Mouse (Mus musculus): ENCODE results near the gene Aldh3b1.

Gene Aldh3b1

DNA sequence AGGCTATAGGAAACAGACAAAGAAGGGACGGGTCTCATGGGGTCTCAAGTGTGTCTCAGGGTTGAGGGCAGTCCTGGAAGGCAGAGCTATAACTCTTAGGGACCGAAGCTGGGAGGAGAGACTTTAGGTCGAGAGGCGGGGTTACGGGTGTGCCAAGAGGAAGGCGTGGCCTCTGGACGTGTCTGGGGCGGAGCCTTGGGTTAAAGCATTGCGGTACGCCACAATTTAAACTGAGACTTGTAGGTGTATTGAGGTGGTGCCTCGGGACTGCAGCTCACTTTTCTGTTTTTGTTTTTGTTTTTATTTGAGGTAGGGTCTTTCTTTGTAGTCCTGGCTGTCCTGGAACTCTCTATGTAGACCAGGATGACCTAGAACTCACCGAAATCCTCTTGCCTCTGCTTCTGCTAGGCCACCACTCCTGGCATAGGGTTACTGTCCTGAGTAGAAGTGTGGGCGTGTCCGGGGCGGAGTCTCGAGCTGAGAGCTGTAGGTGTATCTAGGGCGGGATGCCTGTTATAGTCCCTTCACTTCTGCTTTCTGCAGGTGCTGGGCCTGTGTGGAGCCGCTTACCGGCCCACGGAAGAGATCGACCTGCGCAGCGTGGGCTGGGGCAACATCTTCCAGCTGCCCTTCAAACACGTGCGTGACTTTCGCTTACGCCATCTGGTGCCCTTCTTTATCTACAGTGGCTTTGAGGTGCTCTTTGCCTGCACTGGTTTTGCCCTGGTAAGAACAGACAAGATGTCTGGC is 13.6 kb upstream of the Aldh3b1 start:
- no peak for DNase-seq (ENCODE audit: low spot score in 2 of 2)

DNA sequence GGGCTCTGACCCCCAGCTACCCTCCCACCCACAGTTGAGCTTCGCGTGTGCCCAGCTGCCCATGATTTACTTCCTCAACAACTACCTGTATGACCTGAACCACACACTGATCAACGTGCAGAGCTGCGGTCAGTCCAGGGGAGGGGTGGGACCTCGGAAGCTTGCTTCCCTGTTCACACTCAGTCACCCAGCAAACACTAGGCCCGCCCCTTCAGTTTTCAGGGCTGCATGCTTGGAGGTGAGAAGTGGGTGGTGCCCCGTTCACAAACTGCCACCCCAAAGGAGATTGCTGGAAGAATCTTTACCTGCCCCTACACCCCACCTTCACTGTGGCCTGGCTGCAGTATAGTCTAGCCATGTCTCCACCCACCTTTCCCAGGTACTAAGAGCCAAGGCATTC is 12.7 kb upstream of the Aldh3b1 start:
- no peak for DNase-seq (ENCODE audit: low spot score in 2 of 2)

DNA sequence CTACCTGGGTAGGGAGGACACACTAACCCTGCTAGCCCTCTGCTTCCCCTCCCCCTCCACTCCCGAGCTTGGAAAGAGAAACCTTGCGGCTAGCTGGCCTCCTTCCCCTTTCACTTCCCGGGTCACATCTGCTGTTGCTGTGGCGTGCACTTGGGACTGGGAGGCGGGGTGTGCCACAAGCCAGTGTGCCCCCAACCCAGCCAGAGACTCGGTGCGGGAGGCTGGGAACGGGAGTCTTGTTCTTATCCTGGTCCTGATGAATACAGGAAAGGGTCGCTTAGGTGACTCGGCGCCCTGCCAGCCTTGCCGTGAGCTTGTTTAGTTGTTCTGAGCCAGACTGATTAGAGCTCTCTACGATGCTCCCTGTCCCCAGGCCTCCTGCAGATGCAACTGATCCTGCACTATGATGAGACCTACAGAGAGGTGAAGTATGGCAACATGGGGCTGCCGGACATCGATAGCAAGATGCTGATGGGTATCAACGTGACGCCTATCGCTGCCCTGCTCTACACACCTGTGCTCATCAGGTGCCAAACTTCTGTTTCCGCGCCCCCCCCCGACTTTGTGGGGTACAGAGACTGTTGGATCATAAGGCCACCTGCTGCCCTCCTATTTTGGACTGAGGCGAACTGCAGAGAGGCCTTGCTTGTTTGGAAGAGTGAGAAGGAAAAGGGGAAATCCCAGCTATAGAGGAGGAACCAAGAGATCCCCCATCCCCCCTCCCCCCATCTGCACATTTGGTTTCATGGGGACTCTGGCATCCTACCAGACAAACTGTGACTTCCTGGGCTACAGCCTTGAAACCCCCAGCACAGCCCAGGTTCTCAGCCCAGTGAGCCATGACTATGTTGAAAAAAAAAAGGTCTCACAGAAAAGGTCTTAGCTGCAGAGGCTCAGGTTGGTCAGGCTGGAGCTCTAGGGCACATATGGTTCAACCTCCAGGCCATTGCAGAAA is 6.6 kb upstream of the Aldh3b1 start:
- peak; percentile 77 to 84 for DNase-seq (ENCODE audit: low spot score in 2 of 2)

DNA sequence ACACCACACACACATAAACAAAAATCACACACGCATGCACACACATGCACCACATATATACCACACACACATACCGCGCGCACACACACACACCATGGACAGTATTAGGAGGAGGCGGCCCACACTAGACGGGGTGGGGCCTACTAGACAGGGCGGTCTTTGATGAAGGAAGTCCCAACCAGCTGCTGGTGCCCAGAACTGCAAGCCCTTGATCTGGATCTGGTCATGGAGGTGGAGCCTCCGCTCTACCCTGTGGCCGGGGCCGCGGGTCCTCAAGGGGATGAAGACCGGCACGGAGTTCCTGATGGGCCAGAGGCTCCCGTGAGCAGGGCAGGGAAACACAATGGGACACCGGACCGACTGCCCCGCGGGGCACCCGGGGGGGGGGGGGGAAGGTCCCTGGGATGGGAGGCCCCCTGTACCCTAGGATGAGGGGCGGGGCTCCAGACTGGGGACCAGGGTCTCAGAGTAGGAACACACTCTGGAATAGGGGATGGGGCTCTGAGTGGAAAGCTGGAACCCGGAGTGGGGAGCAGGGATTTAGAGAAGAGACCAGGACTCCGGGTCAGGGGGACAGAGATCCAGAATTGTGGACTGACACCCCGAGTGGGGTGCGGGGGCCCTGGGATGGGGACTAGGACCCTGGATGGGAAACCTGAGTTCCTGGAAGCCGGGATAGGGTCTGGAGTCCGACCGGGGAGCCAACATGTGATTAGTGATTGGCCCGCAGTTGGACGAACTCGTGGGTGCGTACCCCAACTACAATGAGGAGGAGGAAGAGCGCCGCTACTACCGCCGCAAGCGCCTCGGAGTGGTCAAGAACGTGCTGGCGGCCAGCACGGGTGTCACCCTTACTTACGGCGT is 5.7 kb upstream of the Aldh3b1 start, which contains the start of gene Unc93b1:
TSS of gene Unc93b1 (plus strand) at position 155 of the 864 bp plus-strand sequence.
- DNase-seq (ENCODE audit: low spot score in 2 of 2) = peak; percentile 78 to 85

DNA sequence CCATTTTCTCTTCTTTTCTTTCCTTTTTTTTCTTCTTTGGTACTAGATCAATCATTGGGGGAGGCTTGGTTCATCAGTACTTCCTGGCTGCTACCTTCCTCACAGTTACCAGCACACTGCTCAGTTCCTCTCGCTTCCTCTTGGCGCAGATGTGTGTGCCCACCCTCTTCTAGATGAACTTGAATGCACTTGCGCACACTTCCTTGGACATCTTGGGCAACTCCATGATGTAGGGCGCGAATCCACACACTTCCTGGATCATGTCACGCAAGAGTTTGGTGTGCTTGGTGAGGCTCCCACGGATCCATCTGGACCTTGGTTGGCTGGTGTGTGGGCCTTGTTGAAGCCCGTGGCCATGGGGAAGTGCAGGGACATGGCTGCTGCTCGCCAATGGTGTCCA is 2.1 kb upstream of the Aldh3b1 start:
- peak in 1 of 2 experiments; percentile 59 for DNase-seq (ENCODE audit: low spot score in 2 of 2)

DNA sequence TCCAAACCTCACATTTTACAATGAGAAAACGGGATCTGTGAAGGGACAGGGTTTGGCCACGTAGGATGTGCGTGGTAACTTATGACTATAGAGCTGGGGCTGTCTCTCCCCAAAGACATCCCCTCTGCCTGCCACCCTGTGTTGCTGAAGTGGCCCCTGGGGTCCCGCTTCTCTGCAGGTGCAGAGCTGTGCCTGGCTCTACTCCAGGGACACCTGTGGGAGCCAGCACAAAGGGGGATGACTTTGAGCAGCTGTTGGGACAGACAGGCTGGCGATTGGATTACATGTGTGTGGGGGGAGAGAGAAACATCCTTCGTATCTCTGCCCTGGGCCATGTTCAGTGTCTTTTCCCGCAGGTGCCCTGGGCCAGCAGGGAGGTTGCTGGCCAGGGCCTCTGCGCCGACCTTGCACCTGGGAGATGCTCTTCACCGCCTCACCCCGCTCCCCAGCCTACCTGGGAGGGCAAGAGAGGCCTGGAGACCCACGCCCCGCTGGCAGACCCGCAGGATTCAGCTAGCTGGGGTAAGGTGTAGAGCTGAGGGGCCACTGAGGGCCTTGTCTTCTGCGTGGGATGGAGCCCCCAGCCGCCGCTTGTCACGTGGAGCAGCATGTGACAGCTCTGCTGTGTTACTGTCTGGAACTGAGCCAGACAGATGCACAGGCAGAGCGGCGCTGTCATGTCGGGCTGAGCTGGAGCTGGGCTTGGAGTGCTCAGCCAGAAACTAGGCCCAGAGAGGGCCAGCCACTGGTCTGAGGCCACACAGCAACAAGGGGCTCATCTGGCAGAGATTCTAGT is 852 bp upstream of the Aldh3b1 start:
- DNase-seq (ENCODE audit: low spot score in 2 of 2) = no peak

DNA sequence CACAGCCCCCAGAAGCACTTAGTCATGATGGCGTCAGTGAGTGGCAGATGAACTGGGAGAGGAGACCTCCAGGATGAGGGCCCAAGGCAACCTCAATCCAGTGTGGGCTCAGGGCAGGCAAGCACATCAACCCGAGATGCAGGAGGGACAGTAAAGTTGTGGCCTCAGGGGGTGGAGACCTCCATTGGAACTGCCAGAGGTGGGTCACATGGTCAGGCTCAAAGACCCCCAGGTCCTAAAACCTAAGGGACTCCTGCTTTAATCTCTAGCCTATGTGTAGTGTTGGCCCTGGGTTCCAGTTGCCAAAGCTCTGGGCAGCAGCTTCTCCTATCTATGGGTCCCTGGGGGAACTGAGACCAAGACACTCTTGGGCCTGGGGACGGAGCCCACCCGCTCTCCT is 829 bp downstream of the Aldh3b1 start:
- DNase-seq (ENCODE audit: low spot score in 2 of 2) = no peak

DNA sequence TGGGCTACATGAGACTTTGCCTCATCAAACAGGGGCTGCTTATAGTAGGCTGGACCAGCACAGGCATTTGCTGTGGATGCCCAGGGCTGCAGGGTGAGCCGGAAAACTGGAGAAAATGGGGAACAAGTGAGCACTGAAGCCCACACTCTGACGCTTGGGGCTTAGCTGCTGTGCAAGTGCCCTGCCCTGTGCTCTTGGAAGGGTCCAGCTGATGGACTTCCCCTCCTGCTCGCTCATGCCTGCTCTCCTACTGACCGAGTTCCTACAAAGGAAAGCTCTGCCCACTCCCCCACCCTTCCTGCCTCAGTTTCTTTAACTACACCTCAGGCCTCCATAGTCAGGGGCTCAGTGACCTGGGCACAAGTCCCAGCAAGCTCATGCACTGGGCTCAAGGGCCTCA is 1.6 kb downstream of the Aldh3b1 start:
- DNase-seq (ENCODE audit: low spot score in 2 of 2) = no peak

DNA sequence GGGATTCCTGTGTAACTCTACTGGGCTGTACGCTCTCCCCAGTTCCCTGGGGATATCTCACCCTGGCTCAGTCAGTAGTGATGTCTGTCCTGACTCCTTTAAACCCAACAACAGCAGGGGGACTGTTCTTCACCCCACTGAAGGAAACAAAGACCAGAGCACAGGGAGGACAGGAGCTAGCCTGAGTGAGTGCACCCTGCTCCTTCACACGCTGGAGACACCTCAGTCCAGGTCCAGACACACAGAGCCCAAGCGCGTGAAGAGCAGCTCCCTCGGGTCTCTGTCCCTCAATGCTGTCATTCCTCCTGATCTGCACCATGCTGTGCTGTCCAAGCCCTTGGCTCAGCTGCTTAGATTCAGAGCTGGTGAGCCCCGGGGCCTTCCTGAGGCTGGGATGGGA is 2.9 kb downstream of the Aldh3b1 start:
- no peak for DNase-seq (ENCODE audit: low spot score in 2 of 2)

DNA sequence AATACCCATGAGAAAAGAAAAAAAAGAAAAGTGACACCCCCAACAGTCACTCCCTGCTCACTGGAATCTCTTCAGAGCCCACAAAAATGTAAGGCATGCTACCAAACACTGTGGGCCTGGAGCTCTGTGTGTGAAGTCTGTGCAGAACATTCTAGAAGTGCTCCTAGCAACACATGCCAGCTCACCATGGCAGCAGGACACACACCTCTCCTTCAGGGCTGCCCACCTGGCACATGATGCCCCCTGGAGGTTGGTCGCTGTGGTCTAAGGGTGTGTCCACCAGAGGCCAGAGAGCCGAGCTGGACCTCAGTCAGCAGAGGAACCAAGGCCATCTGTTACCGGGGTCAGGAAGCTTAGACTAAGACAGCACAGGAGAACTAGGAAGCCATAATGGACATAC is 3.3 kb downstream of the Aldh3b1 start:
- DNase-seq (ENCODE audit: low spot score in 2 of 2) = no peak

DNA sequence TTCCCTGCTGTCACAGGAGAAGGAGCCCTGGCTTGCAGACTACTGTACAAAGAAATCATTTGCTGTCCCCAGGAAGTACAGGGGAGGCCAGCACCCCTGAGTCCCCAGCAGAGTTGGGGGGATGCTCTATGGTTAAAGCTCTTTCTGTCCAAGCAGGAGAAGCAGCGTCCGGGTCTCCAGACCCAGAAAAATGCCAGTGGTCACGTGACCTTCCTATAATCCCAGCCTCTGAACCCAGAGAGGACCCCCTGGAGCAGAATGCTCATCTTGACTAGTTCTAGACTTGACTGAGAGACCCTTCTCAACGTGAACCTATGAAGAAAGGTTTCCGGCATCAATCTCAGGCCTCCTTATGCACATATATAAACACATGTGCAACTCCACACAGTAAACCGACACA is 3.7 kb downstream of the Aldh3b1 start:
- DNase-seq (ENCODE audit: low spot score in 2 of 2) = no peak

DNA sequence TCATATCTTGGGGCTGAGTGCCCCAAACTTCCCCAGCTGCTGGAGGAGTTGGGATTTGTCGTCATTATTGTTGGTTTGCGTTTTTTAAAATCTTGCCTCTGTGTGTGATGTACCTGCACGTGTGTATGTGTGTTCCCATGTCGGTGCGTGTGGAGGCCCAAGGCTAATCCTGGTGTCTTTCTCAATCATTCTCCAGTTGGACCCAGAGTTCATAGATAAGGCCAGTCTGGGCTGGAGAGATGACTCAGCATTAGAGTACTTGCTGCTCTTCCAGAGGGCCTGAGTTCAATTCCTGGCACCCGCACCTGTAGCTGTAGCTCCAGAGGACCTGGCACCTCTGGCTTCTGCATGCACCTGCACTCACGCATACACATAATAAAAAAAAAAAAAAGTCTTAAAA is 4.7 kb downstream of the Aldh3b1 start:
- no peak for DNase-seq (ENCODE audit: low spot score in 2 of 2)

DNA sequence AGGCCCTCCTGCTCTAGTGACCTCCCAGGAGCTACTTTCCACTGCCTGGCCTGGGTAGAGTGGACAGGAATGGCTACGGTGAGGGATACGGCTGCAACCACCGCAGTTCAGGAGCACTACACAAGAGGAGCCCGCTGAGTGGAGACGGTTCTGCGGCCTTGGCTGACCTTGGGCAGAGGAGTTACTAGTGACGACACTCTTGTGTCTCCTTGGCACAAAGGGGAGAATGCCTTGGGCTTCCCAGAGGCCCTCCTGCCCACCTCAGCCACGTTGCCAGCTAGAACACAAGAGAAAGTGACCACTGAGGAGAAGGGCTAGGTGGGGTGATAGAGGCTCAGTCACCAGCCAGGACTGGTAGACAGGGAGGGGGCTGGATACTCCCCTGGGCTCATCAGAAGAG is 5.4 kb downstream of the Aldh3b1 start:
- no peak for DNase-seq (ENCODE audit: low spot score in 2 of 2)

DNA sequence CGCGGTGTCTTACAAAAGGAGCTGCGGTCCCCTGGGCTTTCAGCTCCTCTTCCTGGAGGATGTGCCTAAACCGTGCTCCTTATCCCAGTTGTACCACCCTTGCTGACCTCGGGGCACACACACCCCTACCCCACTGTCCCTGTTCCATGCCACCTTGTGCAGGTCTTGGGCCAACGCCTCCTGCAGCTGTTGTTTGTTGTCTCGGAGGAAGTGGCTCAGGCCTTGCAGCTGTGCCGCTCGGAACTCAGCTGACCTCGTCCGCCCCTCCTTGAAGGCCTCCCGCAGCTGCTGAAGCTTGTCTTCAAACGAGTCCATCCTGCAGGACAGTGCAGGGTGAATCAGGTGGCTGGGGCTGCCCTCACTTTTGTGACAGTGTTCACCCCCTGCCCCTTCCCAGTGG is 6.0 kb downstream of the Aldh3b1 start:
- peak in 1 of 2 experiments; percentile 54 for DNase-seq (ENCODE audit: low spot score in 2 of 2)

DNA sequence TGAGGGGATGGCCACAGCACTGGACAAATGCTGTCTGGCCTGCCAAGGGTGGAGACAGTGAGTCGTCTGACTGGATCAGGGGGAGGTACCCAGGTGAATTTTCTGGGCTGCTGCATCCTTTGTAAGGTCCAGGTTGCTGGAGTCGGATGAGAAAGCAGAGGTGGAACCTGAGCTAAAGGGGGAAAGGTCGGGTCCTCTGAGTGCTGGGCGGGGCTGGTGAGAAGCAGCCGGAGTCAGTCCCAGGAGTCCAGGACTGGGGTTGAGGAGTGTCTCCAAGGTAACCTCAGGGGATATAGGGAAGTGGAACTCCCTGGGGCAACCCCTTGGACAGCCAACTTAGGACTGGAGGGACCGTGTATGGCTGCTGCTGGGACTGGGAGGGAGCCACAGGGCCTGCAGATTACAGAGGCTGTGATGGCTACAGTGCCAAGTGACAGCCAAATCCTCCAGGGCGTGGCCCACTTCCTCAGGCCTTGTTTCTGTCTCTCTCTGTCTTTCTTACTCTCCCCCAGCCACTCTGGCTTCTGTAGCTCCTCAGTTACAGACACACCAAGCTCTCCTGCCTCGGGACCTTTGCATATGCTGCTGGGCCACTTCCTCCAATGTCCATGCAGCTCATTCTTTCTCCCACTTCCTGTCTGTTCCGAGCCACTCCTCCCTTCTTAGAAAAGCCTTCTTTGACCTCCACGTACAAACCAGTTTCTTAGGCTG is 6.8 kb downstream of the Aldh3b1 start:
- DNase-seq (ENCODE audit: low spot score in 2 of 2) = no peak

DNA sequence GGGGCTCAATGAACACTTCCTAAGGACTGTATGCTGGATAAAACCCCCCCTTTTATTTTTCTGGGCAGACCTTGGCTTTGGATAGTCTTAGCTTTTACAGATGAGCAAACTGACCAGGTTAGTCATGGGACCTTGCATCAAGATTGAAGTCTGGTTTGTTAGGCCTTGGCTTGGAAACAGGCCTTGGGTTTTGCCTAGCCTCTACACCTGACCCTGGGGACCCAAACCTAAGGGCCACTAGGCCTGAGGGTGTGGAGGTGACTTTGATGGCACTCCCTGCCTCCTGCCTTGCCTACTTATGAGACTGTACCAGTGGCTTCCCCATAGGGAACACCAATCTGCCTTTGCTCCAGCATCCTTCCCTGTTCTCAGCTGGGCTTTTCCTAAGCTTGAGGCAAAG is 9.7 kb downstream of the Aldh3b1 start:
- no peak for DNase-seq (ENCODE audit: low spot score in 2 of 2)

DNA sequence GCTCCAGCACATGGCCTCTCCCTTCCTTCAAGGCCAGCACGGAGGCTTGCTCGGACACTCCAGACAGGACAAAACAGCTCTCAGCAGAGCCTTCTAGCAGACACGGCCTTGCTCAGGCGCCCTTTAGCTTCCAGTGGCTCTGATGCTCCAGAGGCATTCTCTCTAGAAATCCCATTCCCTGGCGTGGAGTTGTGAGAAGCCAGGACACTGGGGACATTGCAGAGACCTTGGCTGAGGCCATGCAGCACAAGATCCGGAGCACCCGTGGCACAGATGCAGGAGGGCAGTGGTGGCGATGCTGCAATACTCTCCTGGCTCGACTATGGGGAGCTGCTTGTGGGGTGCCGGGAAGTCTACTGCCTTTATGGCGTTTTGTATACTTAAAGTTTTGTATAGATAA is 12.9 kb downstream of the Aldh3b1 start:
- no peak for DNase-seq (ENCODE audit: low spot score in 2 of 2)

DNA sequence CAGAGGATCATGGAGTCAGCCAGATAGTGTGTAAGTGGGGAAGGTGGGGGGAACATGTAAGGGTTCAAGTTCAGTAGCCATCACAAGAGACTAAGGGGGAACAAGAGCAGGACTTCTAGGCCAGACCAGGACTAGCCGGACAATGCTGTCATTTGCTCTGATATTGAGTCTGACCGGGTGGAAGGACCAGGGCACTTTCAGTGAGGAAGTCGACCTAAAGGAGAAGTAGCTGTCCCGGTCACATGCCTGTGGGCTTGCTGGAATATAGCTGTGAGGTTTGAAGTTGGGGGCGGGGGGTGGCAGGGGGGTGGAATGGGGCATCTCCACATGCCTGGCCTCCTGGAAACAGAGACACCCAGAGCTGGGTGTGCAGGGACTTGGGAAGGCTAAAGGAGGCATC is 15.1 kb downstream of the Aldh3b1 start:
- DNase-seq (ENCODE audit: low spot score in 2 of 2) = no peak

DNA sequence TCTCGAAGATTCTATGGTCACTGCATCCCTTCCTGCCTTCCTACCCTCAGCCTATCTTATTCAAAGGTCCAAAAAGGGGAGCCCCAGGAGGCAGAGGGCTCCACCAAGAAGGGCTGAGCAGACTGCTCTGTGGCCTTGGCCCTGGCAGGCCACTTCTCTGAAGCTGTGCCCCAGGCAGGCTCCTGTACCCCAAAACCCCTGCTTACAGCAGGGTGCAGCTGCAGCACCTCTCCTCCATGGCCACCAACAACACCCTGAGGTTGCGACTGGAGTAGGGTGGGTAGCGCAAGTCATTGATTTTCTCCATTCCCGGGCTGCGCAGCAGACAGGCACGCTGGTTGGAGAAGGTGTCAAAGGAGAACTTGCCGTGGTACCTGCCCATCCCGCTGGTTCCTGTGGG is 15.9 kb downstream of the Aldh3b1 start:
- no peak for DNase-seq (ENCODE audit: low spot score in 2 of 2)
